Mouse (Mus musculus) liver, postnatal 0 days (tissue): Measurements from ENCODE around the gene Tmem150b.

Source experiments
- CTCF ChIP-seq: sonication (generic); IDR thresholded peaks from 2 replicates; pipeline ENCODE4 v1.5.1; 2016; ENCODE audit warnings: antibody characterized with exemption, low read depth
- EP300 ChIP-seq: IDR thresholded peaks from 2 replicates; pipeline ENCODE4 v1.6.1; 2016; ENCODE audit warnings: antibody characterized with exemption, low read depth, mild to moderate bottlenecking

DNA sequence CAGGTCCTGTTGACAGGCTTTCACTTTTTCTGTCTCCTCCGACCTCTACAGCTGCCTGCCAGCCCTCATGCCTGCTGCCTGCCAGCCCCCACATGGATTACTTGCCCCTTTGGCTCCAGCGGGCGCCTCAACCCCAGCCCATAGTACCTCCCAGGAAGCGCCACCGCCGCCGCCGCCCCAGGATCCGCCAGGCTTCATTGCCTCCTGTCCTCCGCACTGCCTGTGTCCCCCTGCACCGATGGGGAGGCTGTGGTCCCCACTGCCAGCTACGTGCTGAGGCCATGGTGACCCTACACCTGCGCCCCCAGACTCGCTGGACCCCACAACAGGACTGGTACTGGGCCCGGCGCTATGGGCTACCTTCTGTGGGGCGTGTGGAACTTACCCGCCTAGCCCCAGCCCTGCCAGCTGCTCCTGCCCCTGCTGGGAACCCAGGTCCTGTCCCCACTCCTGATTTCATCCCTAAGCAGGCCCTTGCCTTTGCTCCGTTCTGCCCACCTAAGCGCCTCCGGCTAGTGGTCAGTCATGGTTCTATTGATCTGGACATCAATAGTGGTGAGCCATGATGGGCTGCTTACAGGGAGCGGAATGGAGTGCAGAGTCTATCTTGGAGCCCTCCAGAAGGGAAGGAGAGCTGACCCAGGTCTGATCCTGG lies 21.4 kb upstream of the Tmem150b start:
- TF ChIP-seq CTCF (no peak), EP300 (no peak)
